Mouse (Mus musculus) urinary bladder, postnatal 25 days (tissue): Measurements from ENCODE around the gene Zfand2a.

Source experiments
- DNase-seq: peaks from one replicate; pipeline ENCODE4 v3.0.0; 2022; ENCODE audit warnings: low spot score

The Zfand2a gene

DNA sequence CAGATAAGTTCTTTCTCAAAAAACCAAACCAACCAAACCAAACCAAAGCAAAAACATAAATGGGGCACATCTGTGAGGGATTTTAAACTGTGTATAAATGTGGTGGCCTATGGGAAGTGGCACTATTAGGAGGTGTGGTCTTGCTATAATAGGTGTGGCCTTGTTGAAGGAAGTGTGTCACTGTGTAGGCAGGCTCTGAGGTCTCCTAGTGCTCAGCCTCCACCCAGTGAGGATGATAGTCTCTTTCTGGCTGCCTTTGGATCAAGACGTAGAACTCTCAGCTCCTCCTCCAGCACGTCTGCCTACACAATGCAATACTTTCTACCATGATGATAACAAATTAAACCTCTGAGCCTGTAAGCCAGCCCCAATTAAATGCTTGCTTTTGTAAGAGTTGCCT, 18.0 kb downstream of the Zfand2a start:
- no peak for DNase-seq

DNA sequence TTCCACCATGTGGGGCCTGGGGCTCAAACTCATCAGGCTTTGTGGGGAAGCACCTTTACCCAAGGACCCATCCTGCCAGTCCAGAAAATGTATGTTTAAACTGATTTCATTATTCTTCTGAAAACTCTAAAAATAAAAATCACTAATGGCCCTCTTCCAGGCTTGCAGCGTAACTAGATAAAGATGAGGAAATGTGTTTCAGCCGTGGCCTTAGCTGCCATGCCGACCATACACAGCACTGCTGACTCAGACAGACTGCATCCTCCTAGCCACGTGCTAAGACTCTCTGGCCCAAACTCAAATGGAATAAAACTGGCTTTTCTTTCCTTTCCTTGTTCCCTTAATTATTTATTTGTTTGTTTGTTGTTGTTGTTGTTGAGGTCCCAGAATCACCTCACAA, 19.5 kb downstream of the Zfand2a start:
- DNase-seq, result no peak

DNA sequence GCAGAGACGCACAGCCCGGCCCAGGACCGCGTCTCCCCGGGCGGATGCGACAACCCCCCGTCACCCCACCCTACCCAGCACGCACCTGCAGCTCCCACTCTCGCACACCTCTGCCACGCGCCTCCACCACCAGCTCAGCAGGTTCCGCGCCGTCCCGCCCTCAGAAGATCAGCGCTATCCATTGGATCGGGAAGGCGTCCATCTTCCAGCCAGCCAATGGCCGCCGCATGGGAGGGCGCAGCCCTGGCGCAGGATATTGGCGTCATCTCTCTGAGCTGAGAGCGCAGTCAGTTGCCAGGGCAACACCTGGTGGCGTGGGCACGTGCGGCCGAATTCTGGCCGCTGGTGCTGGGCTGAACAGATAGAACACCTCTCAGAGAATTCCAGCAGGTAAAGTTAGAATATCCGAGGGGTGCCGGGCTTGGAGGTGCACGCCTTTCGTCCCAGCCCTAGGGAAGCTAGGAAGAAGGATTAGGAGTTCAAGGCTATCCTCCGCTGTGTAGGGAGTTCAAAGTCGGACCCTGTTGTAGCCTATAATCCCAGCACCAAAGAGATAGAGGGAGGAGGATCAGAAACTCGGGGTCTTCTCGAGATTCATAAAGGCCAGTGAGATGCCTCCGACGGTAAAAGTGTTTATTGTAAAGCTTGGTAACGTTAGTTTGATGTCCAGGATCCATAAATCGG, 23.8 kb downstream of the Zfand2a start, which contains the start of gene 3110082I17Rik:
TSS of gene 3110082I17Rik (minus strand) at position 144 of the 684 bp plus-strand sequence.
- DNase-seq, result peak; percentile 99

GRCm38 (mm10) chr5:139459938-139460337, 24.4 kb downstream of the Zfand2a start:
- DNase-seq, result no peak

GRCm38 (mm10) chr5:139457241-139457640, 27.1 kb downstream of the Zfand2a start:
- no peak for DNase-seq

GRCm38 (mm10) chr5:139455166-139455565, 29.2 kb downstream of the Zfand2a start:
- no peak for DNase-seq

DNA sequence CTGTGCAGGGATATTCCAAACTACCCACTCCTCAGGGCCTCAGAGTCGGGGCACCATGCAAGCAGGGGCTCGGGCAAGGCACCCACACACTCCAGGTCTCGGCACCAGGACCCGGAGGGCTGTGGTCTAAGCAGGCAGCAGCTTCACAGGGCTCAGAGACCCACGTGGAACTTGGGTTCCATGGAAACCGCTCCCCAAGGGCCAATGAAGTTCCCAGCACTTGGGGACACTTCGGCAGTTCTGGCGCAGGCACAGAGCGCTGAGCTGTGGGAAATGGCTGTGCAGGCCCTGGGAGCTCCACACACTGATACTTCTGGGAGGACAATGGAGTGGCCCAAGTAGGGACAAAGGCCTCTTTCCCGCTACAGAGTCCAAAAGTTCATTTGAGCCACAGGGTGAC, 31.3 kb downstream of the Zfand2a start:
- DNase-seq, result no peak

DNA sequence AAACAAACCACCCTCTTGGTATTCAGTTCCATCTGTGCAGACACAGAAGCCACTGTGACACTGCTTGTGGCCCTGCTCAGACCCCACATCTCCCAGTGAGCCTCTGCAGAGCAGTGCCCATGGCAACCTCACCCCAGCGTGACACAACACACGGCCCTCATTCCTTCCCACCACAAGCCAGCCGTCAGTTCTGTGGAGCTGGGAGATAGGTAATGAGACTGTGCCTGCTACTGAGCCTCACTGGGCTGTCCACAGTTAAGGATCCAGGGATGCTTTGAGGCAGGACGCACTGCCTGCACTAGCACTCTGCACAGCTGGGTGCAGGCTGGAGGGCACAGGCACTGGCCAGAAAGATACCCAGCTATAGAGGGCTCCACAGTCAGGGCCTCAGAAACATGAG, 34.4 kb downstream of the Zfand2a start:
- DNase-seq, result no peak

GRCm38 (mm10) chr5:139449161-139449791, 35.1 kb downstream of the Zfand2a start:
- DNase-seq, result no peak

DNA sequence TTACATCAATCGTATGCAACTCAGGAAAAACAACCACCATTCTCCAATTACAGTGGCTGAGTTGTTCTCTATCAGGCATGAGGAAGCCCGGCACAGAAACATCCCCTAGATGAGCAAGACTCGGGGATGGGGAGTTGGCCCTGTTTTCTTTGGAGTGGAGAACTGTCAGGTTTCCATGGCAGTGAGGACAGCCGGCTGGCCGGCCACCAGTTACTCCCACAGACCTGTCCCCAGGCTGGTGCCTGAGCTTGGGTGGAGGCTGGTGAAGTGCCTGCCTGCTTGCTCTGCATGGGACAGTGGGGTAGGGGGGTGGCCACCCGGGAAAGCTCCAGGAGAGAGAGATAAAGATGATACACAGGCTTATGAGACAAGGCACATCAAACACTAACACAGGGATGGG, 36.3 kb downstream of the Zfand2a start:
- DNase-seq, result no peak

DNA sequence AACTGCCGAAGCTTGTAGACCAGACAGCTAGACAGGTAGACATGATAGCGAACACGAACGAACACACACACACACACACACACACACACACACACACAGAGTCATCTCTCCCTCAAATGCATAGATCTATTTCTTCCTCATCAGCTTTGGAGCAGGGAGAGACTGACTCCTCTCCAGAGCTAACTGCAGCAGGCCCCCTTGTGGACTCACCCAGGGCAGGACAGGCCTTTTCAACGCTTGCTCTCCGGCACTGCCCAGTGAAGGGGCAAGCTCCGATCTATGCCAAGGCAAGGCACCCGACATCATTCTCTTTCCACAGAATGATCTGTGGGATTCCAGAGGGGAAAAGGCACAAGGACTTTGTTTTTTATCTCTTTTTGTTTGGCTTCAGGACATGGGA, 39.1 kb downstream of the Zfand2a start:
- DNase-seq, result no peak

DNA sequence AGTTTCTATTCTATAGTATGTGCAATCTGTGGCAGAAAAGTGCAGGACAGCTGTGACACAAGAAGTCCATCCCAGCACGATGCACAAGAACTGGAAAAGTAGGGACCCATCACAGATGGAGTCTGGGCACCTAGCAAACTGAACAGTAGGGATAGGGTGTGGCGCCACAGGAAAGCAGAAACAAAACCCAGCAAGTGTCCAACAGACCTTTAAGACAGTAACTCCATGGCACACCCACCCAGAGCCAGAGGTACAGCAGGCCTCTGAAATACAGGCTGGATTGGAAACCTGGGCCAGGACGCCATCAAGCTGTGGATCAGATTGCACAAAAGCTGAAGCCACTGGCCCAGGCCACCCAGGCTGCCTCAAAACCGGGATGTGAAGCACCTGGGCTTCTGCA, 41.4 kb downstream of the Zfand2a start:
- DNase-seq, result no peak

DNA sequence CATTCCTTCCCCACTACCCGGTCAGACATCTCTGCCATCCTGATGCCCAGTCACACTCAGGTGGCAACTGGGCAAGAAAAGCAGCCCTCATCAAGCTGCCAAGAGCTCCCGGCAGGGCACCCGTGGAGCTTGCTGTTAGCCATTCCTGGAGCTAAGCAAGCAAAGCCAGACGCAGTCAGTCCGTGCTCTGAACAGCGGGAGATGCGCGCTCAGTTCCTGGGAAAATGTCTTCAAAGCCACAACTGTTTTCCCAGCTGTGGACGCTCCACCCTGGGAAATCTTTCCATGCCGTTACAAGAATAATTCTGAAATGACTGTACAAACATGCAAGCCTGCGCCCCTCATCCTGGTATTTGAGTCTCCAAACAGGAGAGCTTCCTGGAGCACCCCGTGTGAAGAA, 41.9 kb downstream of the Zfand2a start:
- no peak for DNase-seq

- no peak for DNase-seq
Measured at GRCm38 (mm10) chr5:139441726-139442018, 42.7 kb downstream of the Zfand2a start.

DNA sequence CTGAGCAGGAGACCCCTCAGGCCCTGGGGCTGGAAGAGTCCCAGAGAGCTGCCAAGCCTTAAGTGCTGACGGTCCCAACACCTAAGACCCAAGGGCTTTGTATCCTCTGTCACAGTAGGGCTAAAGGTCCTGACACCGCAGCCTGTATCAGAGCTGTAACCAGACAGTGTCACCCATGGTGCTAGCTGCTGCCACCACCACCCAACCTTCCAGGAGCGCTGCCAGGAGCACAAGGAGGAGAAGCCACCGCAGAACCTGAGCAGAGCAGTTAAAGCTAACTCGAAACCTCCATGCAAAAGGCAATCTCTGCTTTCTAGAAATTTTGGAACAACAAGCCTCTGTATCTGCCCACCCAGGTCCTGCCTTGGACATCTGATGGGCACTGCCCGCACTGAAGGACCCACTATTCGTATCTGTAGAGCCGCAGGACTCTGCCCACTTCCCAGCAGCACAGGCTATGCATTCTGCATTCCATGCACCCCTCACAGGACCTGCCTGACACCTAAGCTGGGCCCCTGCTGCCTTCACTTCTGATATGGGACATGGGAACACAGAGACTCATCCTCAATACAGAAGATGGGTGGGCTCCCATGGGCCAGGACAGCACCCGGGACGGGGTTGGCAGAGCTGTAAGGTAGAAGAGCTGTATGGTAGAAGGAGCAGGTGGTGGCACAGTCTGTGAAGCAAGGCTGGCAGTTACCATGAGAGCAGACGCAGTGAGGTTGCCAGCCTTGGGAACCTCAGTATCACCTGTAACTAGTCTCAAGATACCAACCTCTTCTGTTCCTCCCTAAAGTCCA, 43.2 kb downstream of the Zfand2a start:
- DNase-seq, result no peak

DNA sequence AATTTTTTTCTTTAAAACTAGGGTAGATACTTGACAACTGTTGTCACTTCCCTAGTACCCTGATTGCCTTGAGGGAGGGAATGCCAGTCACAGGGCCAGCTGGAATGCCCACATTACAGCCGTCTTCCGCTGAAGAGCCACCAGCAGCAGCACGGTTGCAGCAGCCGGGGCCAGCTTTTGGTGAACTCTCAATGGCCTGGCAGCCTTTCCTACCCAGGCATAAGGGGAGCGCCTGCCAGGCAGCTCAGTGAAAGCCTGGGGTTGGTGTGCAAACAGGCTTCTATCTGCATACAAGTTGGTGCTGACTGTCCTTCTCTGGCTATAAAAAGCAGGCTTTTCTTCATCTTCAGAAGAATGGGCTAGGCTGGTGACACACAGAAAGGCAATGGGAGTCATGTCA, 43.9 kb downstream of the Zfand2a start:
- DNase-seq, result no peak

DNA sequence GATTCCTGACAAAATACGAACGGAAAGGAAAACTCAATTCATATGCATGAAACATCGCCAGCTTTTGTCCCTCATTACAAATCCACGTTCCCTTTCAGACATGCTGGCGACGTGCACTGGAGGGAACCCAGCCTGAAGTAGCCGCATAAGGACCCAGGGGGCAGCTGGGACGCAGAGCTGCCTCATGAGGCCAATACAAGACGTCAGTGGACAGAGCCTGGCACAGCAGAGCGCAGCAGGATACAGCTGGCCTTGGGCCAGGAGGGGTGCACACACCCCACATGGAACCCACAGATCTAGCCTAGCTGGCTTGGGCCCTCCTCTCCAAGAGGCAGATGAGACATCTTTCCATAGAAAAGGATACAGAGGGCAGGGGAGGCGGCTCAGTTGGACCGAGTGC, 45.9 kb downstream of the Zfand2a start:
- DNase-seq, result no peak

DNA sequence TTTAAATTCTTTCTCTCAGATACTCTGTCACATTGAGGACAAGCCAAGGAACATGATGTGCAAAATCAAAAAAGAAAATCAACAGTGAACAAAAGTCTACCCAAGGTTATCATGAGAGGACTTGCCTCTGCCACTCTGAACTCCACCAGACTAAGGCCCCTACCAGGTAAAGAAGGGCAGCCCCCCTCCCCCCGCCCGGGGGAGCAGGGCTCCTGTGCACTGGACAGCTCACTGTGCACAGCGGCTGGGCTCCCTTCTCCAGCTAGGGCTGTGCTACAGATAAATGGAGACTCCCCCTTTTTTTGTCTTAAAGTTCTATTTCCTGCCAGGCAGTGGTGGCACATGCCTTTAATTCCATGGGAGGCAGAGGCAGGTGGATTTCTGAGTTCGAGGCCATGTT, 46.6 kb downstream of the Zfand2a start:
- DNase-seq, result no peak

GRCm38 (mm10) chr5:139434940-139435339, 49.4 kb downstream of the Zfand2a start:
- DNase-seq, result no peak

GRCm38 (mm10) chr5:139433842-139434568, 50.3 kb downstream of the Zfand2a start:
- DNase-seq, result no peak

GRCm38 (mm10) chr5:139432747-139433508, 51.4 kb downstream of the Zfand2a start:
- no peak for DNase-seq

- DNase-seq, result no peak
Measured at GRCm38 (mm10) chr5:139432333-139432732, 52.0 kb downstream of the Zfand2a start.
